Mouse (Mus musculus) testis, adult 2 months (tissue): Measurements from ENCODE around the gene Rnf150. TPM values are rescaled to one million over a fixed set of nuclear protein-coding genes. Genes with fewer than 3 reads are reported as not detected.

Source experiments
- H3K27ac ChIP-seq: fragments of 200-500 bp; 2 replicates; pipeline ENCODE4 v1.5.1; 2012; ENCODE audit warnings: low read depth, low read length; ENCODE audit not compliant: control insufficient read depth, insufficient read depth
- H3K27me3 ChIP-seq: fragments of 200-500 bp; 2 replicates; pipeline ENCODE4 v1.6.1; 2012; ENCODE audit warnings: mild to moderate bottlenecking, low read length, moderate library complexity; ENCODE audit not compliant: control insufficient read depth, insufficient read depth
- H3K36me3 ChIP-seq: fragments of 200-500 bp; 2 replicates; pipeline ENCODE4 v1.6.1; 2012; ENCODE audit warnings: mild to moderate bottlenecking, low read length; ENCODE audit not compliant: control insufficient read depth, insufficient read depth
- H3K4me1 ChIP-seq: fragments of 200-500 bp; 2 replicates; pipeline ENCODE4 v1.6.1; 2012; ENCODE audit warnings: low read length; ENCODE audit not compliant: control insufficient read depth, insufficient read depth
- H3K4me3 ChIP-seq: fragments of 200-500 bp; 2 replicates; pipeline ENCODE4 v1.5.1; 2012; ENCODE audit warnings: low read depth, mild to moderate bottlenecking, low read length, moderate library complexity, mixed read lengths; ENCODE audit not compliant: control insufficient read depth
- CTCF ChIP-seq: fragments of 200-500 bp; IDR thresholded peaks from 2 replicates; pipeline ENCODE4 v1.5.1; 2012; ENCODE audit warnings: low read depth, mild to moderate bottlenecking, inconsistent platforms, low read length, moderate library complexity; ENCODE audit not compliant: control insufficient read depth, insufficient read depth, insufficient replicate concordance
- POLR2A ChIP-seq: fragments of 200-500 bp; IDR thresholded peaks from 2 replicates; pipeline ENCODE4 v1.6.1; 2012; ENCODE audit warnings: low read depth, mild to moderate bottlenecking, inconsistent platforms, low read length, moderate library complexity; ENCODE audit not compliant: control insufficient read depth
- polyA plus RNA-seq: library from polyadenylated mRNA; depleted of rRNA; stranded (reverse); fragments of >200 nt; gene quantifications from 2 replicates; pipeline ENCODE4 v1.2.3, GENCODE M21; 2012

The Rnf150 gene
- polyA plus RNA-seq, 1 experiment = 0.33 TPM

GRCm38 (mm10) chr8:82969967-82970366 lies 106.8 kb downstream of the Rnf150 start:
- H3K4me3 ChIP-seq = no peak overlapping the region
- no peaks in the 10 kb centered on the region for H3K27me3 ChIP-seq
- no peak overlapping the region for H3K27ac ChIP-seq
- H3K4me1 ChIP-seq = no peaks in the 10 kb centered on the region
- H3K36me3 ChIP-seq = no peaks in the 10 kb centered on the region
- TF ChIP-seq CTCF (no peak), POLR2A (no peak)

- Histone ChIP-seq H3K4me3 (no peak overlapping the region), H3K27ac (no peak overlapping the region), H3K4me1 (no peaks in the 10 kb centered on the region), H3K36me3 (no peaks in the 10 kb centered on the region), H3K27me3 (no peaks in the 10 kb centered on the region)
- no peak for TF ChIP-seq CTCF
- TF ChIP-seq POLR2A = no peak
Observed at GRCm38 (mm10) chr8:82972812-82973211, 109.7 kb downstream of the Rnf150 start.

DNA sequence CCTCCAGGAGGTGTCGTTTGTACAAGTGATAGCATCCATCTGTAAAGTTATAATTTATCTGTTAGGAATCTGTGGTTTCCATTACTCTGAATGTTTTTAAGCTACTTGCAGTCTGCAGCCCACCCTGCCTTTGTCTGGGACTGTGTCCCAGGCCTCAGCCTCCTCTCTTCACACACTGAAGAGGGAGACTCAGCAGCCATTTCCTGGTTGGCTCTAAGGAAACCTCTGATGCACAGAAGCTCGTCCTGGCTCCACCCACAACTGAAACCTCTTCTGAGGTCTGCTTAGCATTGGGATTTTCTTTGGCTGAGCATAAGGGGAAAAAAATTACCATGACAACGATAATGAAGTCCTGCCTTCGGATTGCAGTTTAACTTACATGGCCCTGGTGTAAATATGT lies 110.2 kb downstream of the Rnf150 start:
- TF ChIP-seq CTCF (no peak), POLR2A (no peak)
- no peaks in the 10 kb centered on the region for H3K4me1 ChIP-seq
- no peak overlapping the region for H3K4me3 ChIP-seq
- no peaks in the 10 kb centered on the region for H3K36me3 ChIP-seq
- H3K27me3 ChIP-seq = no peaks in the 10 kb centered on the region
- H3K27ac ChIP-seq = no peak overlapping the region

- no peaks in the 10 kb centered on the region for H3K27me3 ChIP-seq
- H3K4me3 ChIP-seq = no peak overlapping the region
- TF ChIP-seq POLR2A = no peak
- no peak for TF ChIP-seq CTCF
- H3K27ac ChIP-seq = no peak overlapping the region
- H3K4me1 ChIP-seq = no peaks in the 10 kb centered on the region
- H3K36me3 ChIP-seq = no peaks in the 10 kb centered on the region
Observed at GRCm38 (mm10) chr8:82981244-82981855, 118.2 kb downstream of the Rnf150 start.

DNA sequence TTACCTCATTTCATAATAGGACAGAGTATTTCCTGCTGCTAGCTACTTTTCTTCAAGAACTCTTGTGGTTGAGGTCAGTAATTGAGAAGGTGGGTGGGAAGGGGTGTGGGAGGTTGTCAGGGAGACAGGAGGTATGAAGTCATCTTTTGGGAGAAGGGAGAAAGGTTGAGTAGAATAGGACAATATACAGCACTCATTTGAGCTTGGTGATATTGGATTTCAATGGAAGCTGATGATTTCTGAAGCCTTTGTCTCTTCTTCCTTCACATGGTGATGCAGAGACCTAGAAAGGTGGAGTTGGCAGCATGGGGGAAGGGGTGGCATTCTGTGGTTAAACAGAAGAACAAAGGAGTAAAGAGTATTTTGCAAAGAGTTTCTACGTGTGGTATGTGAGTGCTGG lies 119.7 kb downstream of the Rnf150 start:
- H3K36me3 ChIP-seq = no peaks in the 10 kb centered on the region
- TF ChIP-seq POLR2A (no peak), CTCF (no peak)
- H3K4me1 ChIP-seq = no peaks in the 10 kb centered on the region
- H3K27ac ChIP-seq = no peak overlapping the region
- no peak overlapping the region for H3K4me3 ChIP-seq
- no peaks in the 10 kb centered on the region for H3K27me3 ChIP-seq

DNA sequence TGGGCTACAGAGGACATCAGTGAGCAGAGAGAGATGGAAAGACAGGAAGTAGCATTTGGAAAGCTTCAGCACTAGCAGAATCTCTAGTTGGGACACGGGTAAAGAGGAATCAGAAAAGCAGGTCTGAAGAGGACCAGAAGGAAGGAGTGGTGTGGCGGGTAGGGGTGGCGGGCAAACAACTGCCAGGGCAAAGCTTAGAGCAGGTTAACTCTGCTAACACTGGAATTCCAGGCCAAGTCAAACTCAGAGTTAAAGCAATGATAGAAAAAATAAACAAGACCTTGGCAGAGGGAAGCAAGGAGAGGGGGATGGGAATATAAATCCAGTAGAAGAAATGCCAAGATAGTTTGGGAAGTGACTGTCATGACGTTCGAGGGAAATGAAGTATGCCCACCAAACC lies 120.1 kb downstream of the Rnf150 start:
- H3K36me3 ChIP-seq = no peaks in the 10 kb centered on the region
- no peaks in the 10 kb centered on the region for H3K27me3 ChIP-seq
- H3K4me1 ChIP-seq = no peaks in the 10 kb centered on the region
- H3K27ac ChIP-seq = no peak overlapping the region
- no peak overlapping the region for H3K4me3 ChIP-seq
- TF ChIP-seq CTCF (no peak), POLR2A (no peak)

- no peak overlapping the region for H3K27ac ChIP-seq
- H3K4me1 ChIP-seq = no peaks in the 10 kb centered on the region
- H3K36me3 ChIP-seq = no peaks in the 10 kb centered on the region
- no peak overlapping the region for H3K4me3 ChIP-seq
- no peaks in the 10 kb centered on the region for H3K27me3 ChIP-seq
- TF ChIP-seq POLR2A = no peak
- no peak for TF ChIP-seq CTCF
Observed at GRCm38 (mm10) chr8:82992093-82992492, 128.9 kb downstream of the Rnf150 start.
